Mouse (Mus musculus) heart, postnatal 14 days (tissue): ENCODE results near the gene Dtl. TPM values are rescaled to one million over a fixed set of nuclear protein-coding genes. Genes with fewer than 3 reads are reported as not detected.

Experiments
- DNase-seq, 2 experiments: peaks; one replicate each; pipeline ENCODE4 v3.0.0; 2021 to 2022
- intact Hi-C: fragments of 180-260 bp; cut with DNase I; formaldehyde crosslinking; loops from one replicate; pipeline ENCODE4 v1.15.1; 2025
- total RNA-seq, 2 experiments: library from RNA; stranded (reverse); gene quantifications; 2 replicates each; pipeline ENCODE4 v1.2.3; 2021

The Dtl gene
- total RNA-seq, 2 experiments from 2014 or later: 0.98 to 2.1 TPM

- no peak for DNase-seq
- intact Hi-C loops: loop anchor here (10.0 kb wide), 1 partner anchor 530 kb away; no protein-coding TSS in a partner anchor
These were observed 9.1 kb upstream of the Dtl start for GRCm38 (mm10) chr1:191584483-191584882.

DNA sequence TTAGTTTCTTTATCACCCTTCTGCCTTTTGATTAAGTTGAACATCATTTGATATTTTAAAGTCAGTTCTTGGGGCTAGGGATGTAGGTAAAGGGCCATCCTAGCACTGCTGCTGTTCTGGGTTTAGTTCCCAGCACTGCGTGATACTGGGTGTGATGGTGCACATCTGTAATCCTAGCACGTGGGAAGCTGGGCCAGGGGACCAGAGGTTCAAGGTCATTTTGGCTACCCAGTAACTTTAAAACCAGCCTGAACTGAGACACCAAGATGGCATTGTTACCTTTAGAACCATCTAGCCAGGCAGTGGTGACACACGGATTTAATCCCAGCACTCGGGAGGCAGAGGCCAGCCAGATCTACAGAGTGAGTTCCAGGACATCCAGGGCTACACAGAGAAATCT is 8.5 kb upstream of the Dtl start:
- intact Hi-C loops: loop anchor here (10.0 kb wide), 1 partner anchor 531 kb away; no protein-coding TSS in a partner anchor
- DNase-seq: no peak

GRCm38 (mm10) chr1:191581641-191582040 is 6.3 kb upstream of the Dtl start:
- intact Hi-C loops: loop anchor here (10.0 kb wide), 1 partner anchor 533 kb away; no protein-coding TSS in a partner anchor
- no peak for DNase-seq

DNA sequence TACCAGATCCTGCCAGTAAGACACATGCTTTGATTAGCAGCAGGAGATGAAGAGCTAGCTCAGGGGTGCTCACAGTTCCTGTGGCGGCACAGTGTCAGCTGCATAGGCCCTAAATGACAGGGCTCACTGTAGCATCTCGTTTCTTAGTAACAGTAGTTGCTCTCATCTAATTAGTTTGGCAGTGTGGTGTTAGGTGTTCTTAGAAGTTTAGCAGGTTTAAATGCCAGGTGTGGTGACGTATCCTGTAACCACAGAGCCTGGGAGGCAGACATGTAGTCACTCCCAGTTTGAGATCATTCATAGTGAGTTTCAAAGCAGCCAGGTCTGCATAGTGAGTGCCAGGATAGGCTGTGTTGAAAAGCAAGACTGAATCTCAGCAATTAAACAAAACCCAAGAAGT is 4.2 kb upstream of the Dtl start:
- intact Hi-C loops: loop anchor here (5.0 kb wide), 1 partner anchor 138 kb away; the partner anchor contains the start of gene Lpgat1
- DNase-seq: no peak

DNA sequence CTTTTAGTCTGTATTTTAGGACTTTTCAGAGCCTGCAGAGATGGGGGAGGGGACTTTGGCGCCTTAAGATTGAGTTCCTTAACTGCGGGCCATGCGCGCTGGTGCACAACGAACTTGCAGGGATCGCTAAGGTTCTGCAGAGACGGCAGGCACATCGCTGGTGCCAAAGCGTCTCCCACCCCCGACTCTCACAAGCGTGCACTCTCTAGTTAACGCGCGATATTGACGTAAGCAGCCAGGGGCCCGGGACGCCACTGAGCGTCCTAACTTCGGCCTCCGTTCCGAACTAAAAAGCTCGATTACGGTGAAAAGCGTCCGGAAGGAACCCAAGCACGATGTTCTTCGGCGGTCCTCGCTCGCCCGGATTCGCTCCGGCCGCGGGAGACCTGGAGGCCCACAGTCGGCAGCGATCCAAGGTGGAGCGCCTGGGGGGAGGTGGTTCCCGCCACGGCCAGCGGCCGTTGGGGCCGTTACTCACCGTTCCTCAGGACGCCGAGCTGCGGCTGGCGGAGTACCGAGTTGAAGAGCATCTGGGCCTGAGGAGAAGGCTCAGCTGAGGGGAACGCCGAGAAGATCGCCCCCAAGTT is 380 bp downstream of the Dtl start:
- DNase-seq: no peak
- intact Hi-C loops: loop anchor here (5.0 kb wide), 1 partner anchor 142 kb away; the partner anchor contains the start of gene Lpgat1

DNA sequence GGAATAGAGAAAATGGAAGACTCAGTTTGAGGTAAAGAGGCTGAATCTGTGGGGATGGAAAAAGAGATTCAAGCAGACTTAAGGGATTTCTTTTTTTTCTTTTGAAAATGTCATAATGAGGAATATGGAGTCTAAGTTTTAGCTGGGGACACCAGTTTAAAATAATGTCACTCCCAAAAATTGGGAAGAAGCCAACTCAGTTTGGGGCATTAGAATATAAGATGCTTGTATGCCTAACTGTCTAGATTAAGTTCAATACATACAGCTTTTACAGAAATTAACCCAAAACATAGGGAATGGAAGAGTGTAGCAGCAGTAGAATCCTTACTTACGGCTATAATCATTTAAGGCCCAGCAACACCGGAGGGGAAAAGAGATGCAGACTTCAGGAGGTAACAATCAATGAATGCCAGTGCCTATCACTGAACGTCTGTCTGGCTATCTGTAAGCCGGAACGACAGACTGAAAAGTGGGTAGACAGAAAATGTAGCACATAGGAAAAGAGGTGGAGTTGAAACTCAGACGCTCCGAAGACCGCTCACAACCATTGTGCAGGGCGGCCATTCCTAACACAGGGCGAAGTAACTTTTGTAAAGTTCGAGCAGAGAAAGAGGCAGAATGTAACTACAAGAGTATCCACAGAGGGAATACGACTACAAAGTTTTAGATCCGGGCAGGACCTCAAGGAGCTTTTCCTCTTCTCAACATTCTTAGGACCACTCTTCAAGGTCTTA is 1.3 kb downstream of the Dtl start:
- intact Hi-C loops: no loop called here
- no peak for DNase-seq

DNA sequence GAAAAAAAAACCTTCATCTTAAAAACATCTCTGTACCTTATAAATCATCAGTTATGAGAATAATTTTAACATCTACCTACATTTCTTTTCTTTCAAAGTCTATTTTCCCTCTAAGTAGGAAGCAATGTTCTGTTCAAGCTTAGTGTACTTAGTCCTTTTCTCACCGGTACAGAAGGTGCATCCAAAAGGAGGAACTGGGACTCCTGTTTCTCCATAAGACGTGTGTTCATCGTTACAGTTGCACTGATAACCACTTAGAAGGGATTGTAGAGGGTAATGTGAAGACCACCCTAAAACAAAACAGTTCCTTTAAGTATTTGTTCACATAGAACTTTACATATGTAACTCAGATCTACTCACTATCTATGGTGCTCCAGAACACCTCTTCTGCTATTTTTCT is 4.9 kb downstream of the Dtl start:
- no peak for DNase-seq
- intact Hi-C loops: no loop called here

DNA sequence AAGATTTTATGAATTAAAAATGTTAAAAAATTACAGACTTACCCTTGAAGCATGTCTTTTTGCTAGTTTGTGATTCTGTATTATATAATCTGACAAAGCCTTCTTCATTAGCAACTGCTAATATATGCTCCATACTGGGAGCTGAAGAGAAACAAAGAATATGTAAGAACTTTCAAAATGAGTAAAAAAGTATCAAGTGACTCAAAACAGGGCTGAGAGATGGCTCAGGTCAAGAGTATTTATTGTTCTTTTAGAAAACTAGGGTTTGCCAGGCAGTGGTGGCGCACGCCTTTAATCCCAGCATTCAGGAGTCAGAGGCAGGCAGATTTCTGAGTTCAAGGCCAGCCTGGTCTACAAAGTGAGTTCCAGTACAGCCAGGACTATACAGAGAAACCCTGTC is 5.7 kb downstream of the Dtl start:
- no peak for DNase-seq
- intact Hi-C loops: loop anchor here (1.0 to 10.0 kb wide), 2 partner anchors 205 to 260 kb away; no protein-coding TSS in a partner anchor

DNA sequence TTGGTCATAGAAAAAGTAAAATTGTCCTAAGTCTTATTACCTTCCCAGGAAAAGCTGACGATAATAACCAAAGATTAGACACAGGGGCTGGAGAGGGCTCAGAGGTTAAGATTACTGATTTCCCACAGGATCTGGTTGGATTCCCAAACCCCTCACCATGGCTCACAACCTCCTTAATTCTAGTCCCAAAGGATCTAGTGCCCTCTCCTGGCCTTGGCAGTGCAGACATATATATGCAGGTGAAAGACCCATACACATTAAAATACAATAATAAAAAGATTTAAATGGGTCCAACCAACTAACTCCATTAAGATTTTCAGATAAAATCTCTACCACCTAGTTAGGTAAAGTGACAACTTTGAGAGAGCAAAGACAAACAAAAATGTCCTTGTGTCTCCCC is 7.5 kb downstream of the Dtl start:
- peak; percentile 31 to 48 for DNase-seq
- intact Hi-C loops: loop anchor here (10.0 kb wide), 1 partner anchor 203 kb away; no protein-coding TSS in a partner anchor

DNA sequence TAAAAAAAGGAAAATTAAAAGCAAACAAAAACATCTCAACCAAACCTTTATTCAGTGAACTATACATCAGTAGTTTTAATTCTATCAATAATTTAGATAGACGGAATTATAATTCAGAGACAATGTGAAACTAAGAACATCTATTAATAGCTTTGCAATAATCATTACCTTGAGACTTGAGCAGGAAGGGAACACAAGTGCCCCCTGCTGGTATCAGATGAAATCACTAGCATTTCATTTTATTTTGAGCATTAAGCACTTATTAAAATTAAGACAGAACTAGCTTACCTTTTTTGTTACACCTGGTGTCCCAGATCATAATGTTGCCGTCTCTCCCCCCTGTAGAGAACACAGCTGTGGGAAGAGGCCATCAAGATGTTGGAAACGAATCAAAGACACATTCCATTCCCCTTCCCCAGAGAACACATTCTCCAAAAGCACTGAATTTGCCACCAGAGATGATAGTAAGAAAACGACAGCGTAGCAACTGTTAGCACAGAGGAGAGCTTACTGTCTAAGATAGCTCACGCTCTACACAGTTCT is 12.4 kb downstream of the Dtl start:
- DNase-seq: peak; percentile 30 to 65
- intact Hi-C loops: loop anchor here (2.0 to 10.0 kb wide), 3 partner anchors 81 to 198 kb away; no protein-coding TSS in a partner anchor

DNA sequence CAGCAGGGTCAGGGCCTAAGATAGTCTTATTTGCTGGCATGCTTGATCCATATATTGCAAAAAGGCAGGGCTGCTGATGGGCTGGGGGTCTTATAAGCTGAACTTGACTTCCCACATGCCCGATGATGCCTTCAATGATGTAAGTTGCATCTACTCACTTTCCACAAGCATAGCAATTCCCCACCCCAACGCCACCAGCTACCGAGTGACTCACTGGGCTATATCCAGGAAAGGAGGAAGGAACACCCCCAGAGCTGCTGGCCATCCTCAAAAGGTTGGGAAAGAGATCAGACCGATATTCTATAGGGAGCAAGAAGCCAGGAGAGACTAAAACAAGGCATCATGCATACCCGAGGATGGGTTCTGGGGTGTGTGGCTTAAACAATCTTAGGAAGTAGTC is 15.6 kb downstream of the Dtl start:
- intact Hi-C loops: loop anchor here (5.0 to 10.0 kb wide), 2 partner anchors 77 to 195 kb away; no protein-coding TSS in a partner anchor
- no peak for DNase-seq

- intact Hi-C loops: no loop called here
- peak in 1 of 2 experiments; percentile 10 for DNase-seq
These were observed 18.2 kb downstream of the Dtl start for GRCm38 (mm10) chr1:191557109-191557508.

- intact Hi-C loops: no loop called here
- DNase-seq: no peak
These were observed 24.6 kb downstream of the Dtl start for GRCm38 (mm10) chr1:191550786-191551185.

- DNase-seq: no peak
- intact Hi-C loops: no loop called here
These were observed 31.6 kb downstream of the Dtl start for GRCm38 (mm10) chr1:191543747-191544146.

DNA sequence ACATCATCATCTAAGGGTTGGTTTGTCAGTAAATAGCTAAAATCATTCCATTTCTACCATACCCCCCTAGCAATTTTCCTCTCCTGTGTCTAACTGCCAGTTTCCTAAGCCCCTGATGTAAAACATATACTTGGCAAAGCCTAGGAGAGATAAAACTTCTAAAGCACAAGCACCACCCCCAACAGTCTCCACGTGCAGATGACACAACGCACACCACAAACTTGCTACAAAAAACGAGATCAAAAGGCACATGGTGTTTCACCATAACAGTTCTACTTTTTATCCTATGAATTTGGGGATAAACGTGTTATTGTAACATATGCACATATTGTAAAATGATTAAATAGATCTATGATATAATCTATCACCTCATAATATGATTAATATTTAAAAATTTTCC is 33.7 kb downstream of the Dtl start:
- intact Hi-C loops: no loop called here
- no peak for DNase-seq

GRCm38 (mm10) chr1:191541014-191541413 is 34.3 kb downstream of the Dtl start:
- DNase-seq: no peak
- intact Hi-C loops: no loop called here

DNA sequence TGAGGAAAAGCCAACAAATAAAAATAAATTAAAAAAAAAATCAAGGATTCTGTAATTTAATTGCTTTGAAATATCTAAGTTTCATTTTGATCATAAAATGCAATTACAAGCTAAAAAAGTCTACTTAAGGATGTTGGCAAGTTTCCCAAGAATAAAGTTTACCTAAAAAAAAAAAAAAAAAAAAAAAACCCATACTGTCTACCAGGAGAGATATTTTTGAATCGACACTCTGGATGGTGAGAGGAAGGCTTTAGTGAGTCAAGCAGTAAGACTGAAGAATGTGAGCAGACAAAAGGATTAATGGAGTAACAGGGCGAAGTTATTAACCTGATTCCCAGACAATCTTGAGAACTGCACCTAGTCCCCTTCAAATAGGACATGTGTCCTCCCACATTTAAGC is 35.0 kb downstream of the Dtl start:
- intact Hi-C loops: no loop called here

DNA sequence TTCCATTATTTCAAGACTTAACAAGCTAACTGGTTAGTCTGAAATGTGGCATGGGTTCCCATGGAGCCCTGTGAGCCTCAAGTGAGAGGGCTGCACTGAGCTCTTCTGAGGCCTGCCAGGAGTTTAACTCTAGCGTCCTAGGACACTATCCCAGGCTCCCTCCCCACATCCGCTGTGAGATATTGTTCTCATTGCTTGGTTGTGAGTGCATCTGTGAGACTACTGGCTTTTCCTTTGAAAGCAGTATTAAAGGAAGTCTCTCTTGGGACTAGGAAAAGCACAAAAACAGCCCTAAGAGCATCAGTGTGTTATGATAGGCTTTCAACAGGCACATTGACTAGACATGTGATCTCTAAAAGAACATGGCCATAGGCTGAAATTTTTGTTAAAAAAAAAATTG is 40.4 kb downstream of the Dtl start:
- intact Hi-C loops: no loop called here
- DNase-seq: peak in 1 of 2 experiments; percentile 15

More for the DNA sequence above, 35.0 kb downstream of the Dtl start:
- DNase-seq: no peak

DNA sequence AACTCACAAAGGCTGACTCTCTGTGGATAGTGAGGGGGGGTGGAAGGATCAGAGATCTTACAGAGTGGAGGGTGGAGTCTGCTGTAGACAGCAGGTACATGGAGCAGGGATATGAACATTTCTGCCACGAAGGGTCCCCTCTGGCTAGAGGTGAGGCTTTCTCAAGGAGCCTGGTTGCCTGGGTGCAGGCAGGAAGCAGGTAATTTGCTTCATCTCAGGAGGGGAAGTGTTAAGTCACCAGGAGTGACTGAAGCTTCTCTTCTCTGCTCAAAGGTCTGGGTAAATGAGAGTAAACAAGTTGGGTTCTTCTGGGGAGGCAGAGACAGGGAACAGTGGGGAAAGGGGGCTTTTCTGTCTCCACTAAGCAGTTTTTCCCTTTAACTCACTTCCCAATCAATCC is 44.3 kb downstream of the Dtl start:
- no peak for DNase-seq
- intact Hi-C loops: no loop called here

DNA sequence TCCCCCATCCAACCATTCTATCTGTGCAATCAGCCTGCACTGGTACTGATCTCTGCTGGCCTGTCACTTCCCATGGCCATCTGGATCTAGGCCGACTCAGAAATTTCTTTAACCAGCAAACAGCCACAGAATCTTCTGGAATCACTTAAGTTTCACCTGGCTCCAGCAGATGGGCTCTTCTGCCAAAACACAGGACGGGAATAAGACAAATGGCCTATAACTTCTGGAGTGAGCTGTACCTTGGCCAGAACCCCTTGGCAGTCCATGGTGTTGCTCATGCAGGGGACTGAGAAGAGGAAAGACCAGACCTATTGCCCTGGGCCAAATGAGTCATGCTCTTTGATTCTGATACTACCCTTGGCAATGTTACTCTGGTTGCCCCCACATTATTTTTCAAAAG is 45.9 kb downstream of the Dtl start:
- DNase-seq: peak in 1 of 2 experiments; percentile 34
- intact Hi-C loops: no loop called here

GRCm38 (mm10) chr1:191527921-191528612 is 47.3 kb downstream of the Dtl start:
- peak; percentile 31 to 40 for DNase-seq
- intact Hi-C loops: no loop called here
